Mouse (Mus musculus): Measurements from ENCODE around the gene Stat5a.

Gene Stat5a

GRCm38 (mm10) chr11:100894146-100894918, 35.2 kb downstream of the Stat5a start:
- TF ChIP-seq GATA4 (IDR thresholded peaks at IDR 0.05; ENCODE audit: insufficient replicate concordance, low read length): no peak

GRCm38 (mm10) chr11:100896078-100896477, 36.9 kb downstream of the Stat5a start:
- no peak for TF ChIP-seq GATA4 (IDR thresholded peaks at IDR 0.05; ENCODE audit: insufficient replicate concordance, low read length)

GRCm38 (mm10) chr11:100897294-100898231, 38.4 kb downstream of the Stat5a start:
- TF ChIP-seq GATA4 (IDR thresholded peaks at IDR 0.05; ENCODE audit: insufficient replicate concordance, low read length): no peak

- no peak for TF ChIP-seq GATA4 (IDR thresholded peaks at IDR 0.05; ENCODE audit: insufficient replicate concordance, low read length)
Observed at GRCm38 (mm10) chr11:100898441-100899199, 39.5 kb downstream of the Stat5a start.

- no peak for TF ChIP-seq GATA4 (IDR thresholded peaks at IDR 0.05; ENCODE audit: insufficient replicate concordance, low read length)
Observed at GRCm38 (mm10) chr11:100904580-100905351, 45.6 kb downstream of the Stat5a start.

GRCm38 (mm10) chr11:100905929-100906328, 46.8 kb downstream of the Stat5a start:
- no peak for TF ChIP-seq GATA4 (IDR thresholded peaks at IDR 0.05; ENCODE audit: insufficient replicate concordance, low read length)

GRCm38 (mm10) chr11:100906885-100907284, 47.7 kb downstream of the Stat5a start:
- TF ChIP-seq GATA4 (IDR thresholded peaks at IDR 0.05; ENCODE audit: insufficient replicate concordance, low read length): no peak

- TF ChIP-seq GATA4 (IDR thresholded peaks at IDR 0.05; ENCODE audit: insufficient replicate concordance, low read length): no peak
Observed at GRCm38 (mm10) chr11:100908112-100908511, 49.0 kb downstream of the Stat5a start.

- no peak for TF ChIP-seq GATA4 (IDR thresholded peaks at IDR 0.05; ENCODE audit: insufficient replicate concordance, low read length)
Observed at GRCm38 (mm10) chr11:100908567-100908966, 49.4 kb downstream of the Stat5a start.

- no peak for TF ChIP-seq GATA4 (IDR thresholded peaks at IDR 0.05; ENCODE audit: insufficient replicate concordance, low read length)
Observed at GRCm38 (mm10) chr11:100912401-100913155, 53.4 kb downstream of the Stat5a start.

GRCm38 (mm10) chr11:100914415-100914814, 55.3 kb downstream of the Stat5a start:
- TF ChIP-seq GATA4 (IDR thresholded peaks at IDR 0.05; ENCODE audit: insufficient replicate concordance, low read length): no peak

- no peak for TF ChIP-seq GATA4 (IDR thresholded peaks at IDR 0.05; ENCODE audit: insufficient replicate concordance, low read length)
Observed at GRCm38 (mm10) chr11:100915063-100915462, 55.9 kb downstream of the Stat5a start.

- no peak for TF ChIP-seq GATA4 (IDR thresholded peaks at IDR 0.05; ENCODE audit: insufficient replicate concordance, low read length)
Observed at GRCm38 (mm10) chr11:100916432-100916971, 57.4 kb downstream of the Stat5a start.
